Mouse (Mus musculus) C2C12 (cell line): Measurements from ENCODE around the gene Camta1. TPM values are rescaled to one million over a fixed set of nuclear protein-coding genes. Genes with fewer than 3 reads are reported as not detected.

Source experiments
- H3K27me3 ChIP-seq: one replicate; pipeline ENCODE4 v1.6.1; 2011; ENCODE audit not compliant: control insufficient read depth, insufficient read depth, insufficient read length
- H3K36me3 ChIP-seq: one replicate; pipeline ENCODE4 v1.6.1; 2011; ENCODE audit not compliant: control insufficient read depth, insufficient read depth
- H3K4me3 ChIP-seq: one replicate; pipeline ENCODE4 v1.5.1; 2011; ENCODE audit warnings: mild to moderate bottlenecking, control low read depth; ENCODE audit not compliant: poor library complexity, insufficient read depth, severe bottlenecking
- H3K79me2 ChIP-seq: one replicate; pipeline ENCODE4 v1.6.1; 2011; ENCODE audit not compliant: control insufficient read depth, insufficient read depth
- H3K79me3 ChIP-seq: one replicate; pipeline ENCODE4 v1.6.1; 2011; ENCODE audit warnings: low read depth, control low read depth
- H3ac ChIP-seq: one replicate; pipeline ENCODE3; 2011; ENCODE audit warnings: low read depth; ENCODE audit not compliant: control insufficient read depth, insufficient read length
- CEBPB ChIP-seq: IDR thresholded peaks from one replicate; pipeline ENCODE4 v1.6.1; 2011; ENCODE audit warnings: low read depth, mild to moderate bottlenecking, control low read depth, moderate library complexity
- CTCF ChIP-seq: IDR thresholded peaks from one replicate; pipeline ENCODE4 v1.5.1; 2011; ENCODE audit not compliant: control insufficient read depth, insufficient read depth, insufficient read length
- FOSL1 ChIP-seq: IDR thresholded peaks from one replicate; pipeline ENCODE4 v1.8.0; 2011; ENCODE audit warnings: mild to moderate bottlenecking, low read length; ENCODE audit not compliant: poor library complexity, insufficient read depth, severe bottlenecking
- MAX ChIP-seq: IDR thresholded peaks from one replicate; pipeline ENCODE4 v1.6.1; 2011; ENCODE audit warnings: mild to moderate bottlenecking, control low read depth
- MYOD1 ChIP-seq: IDR thresholded peaks from one replicate; pipeline ENCODE4 v1.6.1; 2011; ENCODE audit warnings: low read depth; ENCODE audit not compliant: control insufficient read depth, insufficient read length
- MYOG ChIP-seq: IDR thresholded peaks from one replicate; pipeline ENCODE4 v1.6.1; 2011; ENCODE audit not compliant: control insufficient read depth, insufficient read length; ENCODE audit errors: extremely low read depth
- USF1 ChIP-seq: IDR thresholded peaks from one replicate; pipeline ENCODE4 v1.6.1; 2011; ENCODE audit warnings: low read depth, mild to moderate bottlenecking, control low read depth, moderate library complexity
- polyA plus RNA-seq: library from polyadenylated mRNA; unstranded; fragments of >200 nt; fragmentation: generic; extraction: Trizol; gene quantifications from one replicate; pipeline ENCODE4 v1.2.1, GENCODE M21; 2012; ENCODE audit warnings: missing spikeins

The Camta1 gene
- polyA plus RNA-seq, 1 experiment: 21.7 TPM

DNA sequence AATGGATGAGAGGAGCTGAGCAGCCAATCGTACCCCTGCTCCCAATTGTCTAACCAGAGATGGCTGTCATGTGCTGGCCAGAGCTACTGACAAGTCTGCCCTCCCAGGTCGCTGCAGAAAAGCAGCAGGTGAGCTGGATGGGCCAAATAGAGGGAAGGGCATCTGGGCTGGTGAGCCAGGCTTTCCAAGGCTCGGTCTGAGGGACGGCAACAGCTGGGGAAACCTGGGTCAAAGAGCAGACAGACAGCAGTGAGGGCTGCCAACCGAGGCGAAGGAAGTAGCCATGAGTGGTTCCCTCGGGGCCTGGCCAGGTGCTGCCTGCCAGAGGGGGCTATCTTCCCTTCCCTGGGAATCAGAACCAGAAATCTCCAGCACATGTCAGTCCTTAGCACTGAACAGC lies 109.1 kb downstream of the Camta1 start:
- no peaks in the 10 kb centered on the region for H3K79me2 ChIP-seq
- H3K4me3 ChIP-seq: no peak overlapping the region
- no peaks in the 10 kb centered on the region for H3K79me3 ChIP-seq
- H3K27me3 ChIP-seq: peaks cover 28% of the 10 kb centered on the region
- H3K36me3 ChIP-seq: no peaks in the 10 kb centered on the region
- TF ChIP-seq USF1 (no peak), CTCF (no peak), MYOG (no peak), CEBPB (no peak), FOSL1 (no peak), MYOD1 (no peak), MAX (no peak)
- H3ac ChIP-seq: no peak overlapping the region

DNA sequence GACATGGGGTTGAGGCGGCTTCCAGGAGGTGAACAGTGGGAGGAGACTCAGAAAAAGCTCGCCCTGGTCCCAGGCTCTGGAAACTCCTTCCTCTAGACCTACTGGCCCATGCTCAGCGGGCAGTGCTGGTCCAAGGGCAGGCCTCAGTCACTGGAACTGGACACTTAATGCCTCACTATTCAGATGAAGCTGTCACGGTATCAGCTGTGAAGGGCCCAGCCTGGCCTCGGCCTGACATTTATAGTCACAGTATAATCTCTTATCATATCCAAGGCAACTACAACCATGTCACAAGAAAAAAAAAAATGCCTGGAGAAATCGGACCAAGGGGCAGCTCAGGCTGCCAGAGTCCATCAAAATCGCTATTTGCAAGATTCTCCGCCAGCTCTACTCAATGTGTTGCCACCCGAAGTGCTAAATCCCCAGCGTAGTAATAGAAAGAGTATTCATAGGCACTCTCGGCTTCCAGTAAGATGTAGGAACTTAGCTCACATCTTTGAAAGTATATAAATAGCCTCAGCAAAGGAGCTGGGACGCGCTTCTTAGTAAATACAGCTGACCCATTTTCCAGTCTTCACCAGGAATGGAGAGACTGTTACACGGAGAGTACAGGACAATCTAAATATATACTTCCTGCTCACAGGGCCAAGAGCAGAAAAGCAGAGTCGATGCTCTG lies 110.3 kb downstream of the Camta1 start:
- Histone ChIP-seq H3K79me3 (no peaks in the 10 kb centered on the region), H3K4me3 (no peak overlapping the region), H3K36me3 (no peaks in the 10 kb centered on the region), H3ac (no peak overlapping the region), H3K27me3 (peaks cover 28% of the 10 kb centered on the region), H3K79me2 (no peaks in the 10 kb centered on the region)
- TF ChIP-seq MYOD1: no peak
- no peak for TF ChIP-seq USF1
- TF ChIP-seq MYOG: no peak
- TF ChIP-seq CTCF: no peak
- TF ChIP-seq FOSL1: no peak

GRCm38 (mm10) chr4:151747723-151748122 lies 114.0 kb downstream of the Camta1 start:
- Histone ChIP-seq H3K36me3 (no peaks in the 10 kb centered on the region), H3K79me2 (no peaks in the 10 kb centered on the region), H3K27me3 (peaks cover 22% of the 10 kb centered on the region), H3K79me3 (no peaks in the 10 kb centered on the region), H3ac (no peak overlapping the region), H3K4me3 (no peak overlapping the region)
- TF ChIP-seq USF1 (no peak), MYOG (no peak), MYOD1 (no peak), CEBPB (no peak), MAX (no peak), FOSL1 (no peak), CTCF (no peak)

- no peak for TF ChIP-seq MYOD1
- no peak for TF ChIP-seq FOSL1
- no peak for TF ChIP-seq USF1
- no peak for TF ChIP-seq CEBPB
- no peak for TF ChIP-seq MAX
- no peak for TF ChIP-seq CTCF
- no peak for TF ChIP-seq MYOG
- H3K36me3 ChIP-seq: no peaks in the 10 kb centered on the region
Observed at GRCm38 (mm10) chr4:151746002-151746606, 115.6 kb downstream of the Camta1 start.

GRCm38 (mm10) chr4:151741249-151742137 lies 120.2 kb downstream of the Camta1 start:
- Histone ChIP-seq H3K4me3 (no peak overlapping the region), H3K27me3 (peaks cover 24% of the 10 kb centered on the region), H3K36me3 (no peaks in the 10 kb centered on the region), H3ac (no peak overlapping the region), H3K79me2 (no peaks in the 10 kb centered on the region), H3K79me3 (no peaks in the 10 kb centered on the region)
- TF ChIP-seq MYOG: no peak
- no peak for TF ChIP-seq CTCF
- no peak for TF ChIP-seq FOSL1
- TF ChIP-seq MYOD1: no peak
- no peak for TF ChIP-seq CEBPB
- no peak for TF ChIP-seq MAX
- no peak for TF ChIP-seq USF1

More at GRCm38 (mm10) chr4:151746002-151746606, 115.6 kb downstream of the Camta1 start:
- H3K79me3 ChIP-seq: no peaks in the 10 kb centered on the region
- H3ac ChIP-seq: no peak overlapping the region
- H3K27me3 ChIP-seq: peaks cover 21% of the 10 kb centered on the region
- H3K4me3 ChIP-seq: no peak overlapping the region
- no peaks in the 10 kb centered on the region for H3K79me2 ChIP-seq
